Comparison of ENCODE assay signal across 25 mouse cellular contexts in the genomic region with DNA sequence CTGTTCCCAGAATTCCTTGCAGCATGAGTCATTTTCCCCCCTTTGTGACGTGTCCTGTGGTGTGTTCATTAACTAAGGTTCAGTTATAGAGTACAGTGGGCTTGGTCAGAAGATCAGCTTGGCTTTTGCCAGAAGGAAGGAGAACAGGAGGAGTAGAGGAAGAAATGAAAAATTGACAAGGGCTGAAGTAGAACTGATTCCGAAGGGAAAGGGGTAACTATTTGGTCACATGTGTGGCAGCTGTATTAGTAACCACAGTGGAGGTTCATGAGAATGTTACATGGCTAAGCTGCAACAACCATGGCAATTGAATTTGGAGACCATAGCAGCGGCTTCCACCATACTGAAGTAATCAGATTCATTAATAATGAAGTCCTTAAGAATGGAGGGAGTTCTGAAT. TPM values are rescaled to one million over a fixed set of nuclear protein-coding genes. Genes with fewer than 3 reads are reported as not detected.
"Had no signal": no experiment of that assay in that cellular context is flagged by ENCODE, and none has a peak within 500 bp of the region (broad histone marks: within the 10 kb centered on the region; RNA-seq: fewer than 3 reads in every experiment).

A gene (plus strand): TSS at position 301 of the 400 bp plus-strand sequence.

- H3K4me3 ChIP-seq: neural tube, embryonic 12.5 days; neural tube, embryonic 13.5 days; neural tube, embryonic 15.5 days; stomach, embryonic 15.5 days had no signal

- H3K36me3 ChIP-seq: neural tube, embryonic 12.5 days; neural tube, embryonic 13.5 days; neural tube, embryonic 15.5 days; stomach, embryonic 15.5 days had no signal

- DNase-seq: retina, postnatal 1 day; right cerebral cortex, adult 18-20 months; right cerebral cortex, postnatal 14 days; right cerebral cortex, postnatal 25 days; right cerebral cortex, postnatal 4 days; spleen, adult 18-20 months; thymus, adult 18-20 months; thymus, adult 2 months; thymus, postnatal 14 days; thymus, postnatal 25 days; thymus, postnatal 36 days; thymus, postnatal 4 days had no signal

- H3K27ac ChIP-seq: neural tube, embryonic 12.5 days; neural tube, embryonic 13.5 days; neural tube, embryonic 15.5 days; stomach, embryonic 15.5 days; stomach, postnatal 0 days had no signal

- H3K27me3 ChIP-seq: neural tube, embryonic 12.5 days; neural tube, embryonic 13.5 days; neural tube, embryonic 15.5 days; stomach, embryonic 15.5 days had no signal

- H3K4me1 ChIP-seq: neural tube, embryonic 12.5 days; neural tube, embryonic 13.5 days; neural tube, embryonic 15.5 days; stomach, embryonic 15.5 days had no signal

RNA-seq across cellular contexts. Expression of the gene that starts here (rescaled TPM):
- polyA plus RNA-seq: neural tube, embryonic 11.5 days; neural tube, embryonic 12.5 days; neural tube, embryonic 13.5 days; neural tube, embryonic 14.5 days; neural tube, embryonic 15.5 days; small intestine, adult 2 months; spleen, adult 2 months; stomach, embryonic 14.5 days; stomach, embryonic 15.5 days; stomach, embryonic 16.5 days; stomach, postnatal 0 days; thymus, adult 2 months; thymus, postnatal 0 days; urinary bladder, adult 2 months had no signal
